8 mouse cellular contexts compared by ENCODE assay signal in the genomic region with DNA sequence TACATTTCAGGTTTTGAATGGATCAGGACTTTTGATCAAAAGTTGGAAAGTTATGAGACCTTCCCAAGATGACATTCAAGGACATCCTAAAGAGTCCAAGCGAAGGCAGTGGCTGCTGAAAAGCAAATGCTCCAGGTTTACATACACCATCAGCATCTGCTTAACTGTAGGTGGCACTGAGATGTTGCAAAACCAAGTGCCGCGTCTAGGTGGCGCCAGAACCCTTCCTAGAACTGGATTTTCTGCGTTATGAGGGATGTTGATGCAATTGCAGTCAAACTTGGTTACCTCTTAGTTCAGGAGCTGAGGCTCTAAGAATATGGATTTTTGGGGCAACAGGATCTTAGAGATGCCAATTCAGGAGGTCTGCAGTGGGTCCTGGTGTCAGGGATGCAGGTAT. TPM values are rescaled to one million over a fixed set of nuclear protein-coding genes. Genes with fewer than 3 reads are reported as not detected.
DNase-seq lines count a peak whose midpoint lies in the region; ATAC-seq and TF ChIP-seq lines count a peak whose summit lies in the region.

No protein-coding gene starts in this region.

- H3K9ac ChIP-seq in heart, embryonic 12.5 days, result no peak overlapping the region
- no peak overlapping the region for H3K9ac ChIP-seq in midbrain, postnatal 0 days (replicated peaks; ENCODE audit: low read length, poor library complexity, severe bottlenecking)

- H3K36me3 ChIP-seq in heart, embryonic 12.5 days, result no peaks in the 10 kb centered on the region
- H3K36me3 ChIP-seq in midbrain, postnatal 0 days (ENCODE audit: insufficient read depth, low read length), result no peaks in the 10 kb centered on the region

- no peaks in the 10 kb centered on the region for H3K9me3 ChIP-seq in heart, embryonic 12.5 days (replicated peaks)
- no peaks in the 10 kb centered on the region for H3K9me3 ChIP-seq in midbrain, postnatal 0 days (ENCODE audit: low read length)

- H3K4me1 ChIP-seq in heart, embryonic 12.5 days (replicated peaks), result no peaks in the 10 kb centered on the region
- no peaks in the 10 kb centered on the region for H3K4me1 ChIP-seq in midbrain, postnatal 0 days (ENCODE audit: insufficient read depth, low read length)

- intact Hi-C loops in left cerebral cortex, postnatal 10 days (cut with DNase I), result no loop called here

- DNase-seq in heart, adult 11 months, result peak; percentile 88
- peak; percentile 75 for DNase-seq in cerebellum, adult 9-10 months
- DNase-seq in frontal cortex, postnatal 14 days (ENCODE audit: low spot score in 2 of 2), result peak; percentile 75 to 94
- DNase-seq in hindlimb bud, embryonic 11.5 days (ENCODE audit: extremely low spot score, low read depth, low spot score), result peak; percentile 69
- peak; percentile 76 to 82 for DNase-seq in left cerebral cortex, postnatal 10 days (ENCODE audit: extremely low spot score in 1 of 2, low spot score in 2 of 2)
- peak; percentile 87 for DNase-seq in midbrain, postnatal 0 days (ENCODE audit: low spot score)
- DNase-seq in spleen, postnatal 10 days (ENCODE audit: low spot score in 2 of 2), result peak; percentile 43 to 78

- H3K4me3 ChIP-seq in heart, embryonic 12.5 days, result no peak overlapping the region
- H3K4me3 ChIP-seq in midbrain, postnatal 0 days (ENCODE audit: low read depth, low read length), result no peak overlapping the region

- no peak overlapping the region for H3K4me2 ChIP-seq in heart, embryonic 12.5 days
- no peak overlapping the region for H3K4me2 ChIP-seq in midbrain, postnatal 0 days (ENCODE audit: low read depth, low read length, poor library complexity, severe bottlenecking)

- TF ChIP-seq CTCF in midbrain, postnatal 0 days (IDR thresholded peaks at IDR 0.05), result peak; percentile 100

- no peak overlapping the region for H3K27ac ChIP-seq in heart, embryonic 12.5 days (ENCODE audit: poor library complexity, severe bottlenecking)
- no peak overlapping the region for H3K27ac ChIP-seq in midbrain, postnatal 0 days (ENCODE audit: low read depth, low read length)

- no peaks in the 10 kb centered on the region for H3K27me3 ChIP-seq in heart, embryonic 12.5 days (replicated peaks)
- H3K27me3 ChIP-seq in midbrain, postnatal 0 days (ENCODE audit: insufficient read depth, low read length), result no peaks in the 10 kb centered on the region

- 11% methylated on average over 5 of the region's 5 CpGs for WGBS in heart, embryonic 12.5 days
- WGBS in midbrain, postnatal 0 days, result 11% methylated on average over 5 of the region's 5 CpGs

- ATAC-seq in heart, embryonic 12.5 days (ENCODE audit: insufficient number of reproducible peaks, low FRiP score), result no peak
- ATAC-seq in midbrain, postnatal 0 days (ENCODE audit: low FRiP score), result peak; percentile 65

RNA-seq across cellular contexts. Expression of gene Tapt1, which starts 58.0 kb away (rescaled TPM):
- polyA plus RNA-seq in heart, embryonic 12.5 days (2016; fragmentation: Nextera tagmentation; extraction: Ambion mirVana), result 28.3 and 32.6 TPM in 2 replicates
- total RNA-seq in left cerebral cortex, postnatal 10 days (2021), result 10 to 100 TPM; 43.0 to 52.3 TPM
- total RNA-seq in midbrain, postnatal 0 days (2014; rRNA removed), result 52.4 and 56.7 TPM in 2 replicates
- 24.7 and 27.3 TPM in 2 replicates for polyA plus RNA-seq in midbrain, postnatal 0 days (2015; fragmentation: Nextera tagmentation; extraction: Ambion mirVana)
